Mouse (Mus musculus): Measurements from ENCODE around the gene Myo5c. TPM values are rescaled to one million over a fixed set of nuclear protein-coding genes. Genes with fewer than 3 reads are reported as not detected.

The Myo5c gene
- total and polyA plus RNA-seq, 3 experiments, result 3.8 to 5.2 (median 4.4) TPM

DNA sequence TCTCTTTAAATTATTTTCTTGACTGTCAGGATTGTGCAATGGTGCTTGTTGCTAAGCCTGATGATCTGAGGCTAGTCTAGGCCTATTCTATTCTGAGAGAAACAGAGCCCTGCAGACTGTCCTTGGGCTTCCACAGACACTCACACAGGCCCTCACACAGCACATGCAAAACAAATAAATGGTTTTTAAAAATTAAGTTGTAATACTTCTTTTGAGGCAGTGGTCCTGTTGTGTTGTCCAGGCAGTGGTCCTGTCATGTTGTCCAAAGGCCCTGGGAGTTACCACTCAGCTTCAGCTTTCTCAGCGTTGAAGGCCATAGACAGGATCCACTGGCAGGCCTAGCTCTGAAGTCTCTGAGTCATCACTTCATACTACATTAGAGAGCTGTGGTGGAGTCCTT is 30.3 kb upstream of the Myo5c start (continued):
- TF ChIP-seq HCFC1 (IDR thresholded peaks at IDR 0.05; ENCODE audit: low read depth, low read length), result no peak

DNA sequence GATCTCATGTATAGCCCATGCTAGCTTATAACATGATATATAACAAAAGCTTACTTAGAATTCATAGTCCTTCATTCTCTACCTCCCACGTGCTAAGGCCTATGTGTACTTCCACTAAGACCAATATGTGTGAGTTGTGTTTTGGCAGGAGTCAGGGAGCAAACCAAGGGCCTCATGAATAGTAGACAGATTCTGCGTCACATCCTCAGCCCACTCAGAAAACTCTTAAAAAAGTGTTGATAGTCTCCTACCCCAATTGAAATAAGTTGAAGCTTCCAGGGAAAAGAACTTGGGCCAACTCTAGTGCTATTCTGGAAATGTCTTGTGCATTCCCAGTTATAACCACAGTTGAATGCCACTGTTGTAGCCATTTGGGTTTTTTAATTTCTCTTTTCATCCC is 29.8 kb upstream of the Myo5c start:
- TF ChIP-seq TBP (conservative IDR thresholded peaks at IDR 0.05; ENCODE audit: low read depth, low read length), result no peak
- TF ChIP-seq USF2 (conservative IDR thresholded peaks at IDR 0.05; ENCODE audit: low read depth, low read length), result no peak
- no peak overlapping the region for H3K4me3 ChIP-seq (replicated peaks in 1 of 3; ENCODE audit: low read depth in 2 of 3, low read length in 2 of 3, poor library complexity in 1 of 3)
- H3K9ac ChIP-seq (ENCODE audit: insufficient read depth, low read depth), result no peak overlapping the region
- peaks cover 3 to 5% of the 10 kb centered on the region in 2 experiments; a peak in 3 of 4 replicates for H3K4me1 ChIP-seq (ENCODE audit: control insufficient read depth in 1 of 2, insufficient read depth in 2 of 2)
- H3K27me3 ChIP-seq (replicated peaks), result no peaks in the 10 kb centered on the region
- H3K36me3 ChIP-seq (replicated peaks in 1 of 2; ENCODE audit: control insufficient read depth in 1 of 2, insufficient read depth in 1 of 2, low read length in 1 of 2), result peaks cover 48 to 84% of the 10 kb centered on the region in 2 experiments
- H3K79me2 ChIP-seq (replicated peaks; ENCODE audit: control insufficient read depth, extremely low read depth, insufficient read depth, poor library complexity, severe bottlenecking), result 0 out of 2 replicates have a peak, but pooled peaks cover 3% of the 10 kb centered on the region
- DNase-seq (ENCODE audit: extremely low read depth), result no peak
- H3K4me2 ChIP-seq (ENCODE audit: insufficient read depth, low read depth, poor library complexity, severe bottlenecking), result no peak overlapping the region
- no peaks in the 10 kb centered on the region for H3K9me3 ChIP-seq (replicated peaks; ENCODE audit: low read length)
- dilution Hi-C loops (cut with MboI; ENCODE audit: extremely low pct_ligation_motif_present, extremely low pct_unique_long_range_greater_than_20kb, low sequenced_read_pairs), result no loop called here
- in situ Hi-C loops (cut with MboI; ENCODE audit: low pct_ligation_motif_present, low pct_unique_long_range_greater_than_20kb, low sequenced_read_pairs), result loop anchor here (10.0 kb wide), 2 partner anchors 73 to 297 kb away; no protein-coding TSS in a partner anchor
- H3K27ac ChIP-seq (ENCODE audit: insufficient read depth, low read depth), result no peak overlapping the region

DNA sequence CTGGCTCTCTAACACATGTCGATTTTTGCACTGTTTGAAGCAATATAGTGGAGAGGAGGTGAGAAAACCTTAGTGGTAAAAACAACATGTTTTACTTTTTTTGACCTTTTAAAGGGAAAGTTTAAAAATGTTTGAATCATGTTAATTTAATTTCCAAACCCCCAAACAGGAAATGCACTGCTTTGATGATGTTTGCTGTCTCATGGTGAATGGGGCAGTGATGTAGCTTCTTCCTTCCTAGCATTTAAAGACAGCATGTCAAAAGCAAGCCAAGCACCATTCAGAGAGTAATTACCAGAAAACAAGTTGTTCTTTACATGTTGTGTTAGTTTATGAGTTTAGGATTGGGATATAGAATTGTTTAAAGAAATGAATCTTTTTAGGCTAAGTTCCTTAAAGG is 22.6 kb upstream of the Myo5c start:
- H3K79me2 ChIP-seq (replicated peaks; ENCODE audit: control insufficient read depth, extremely low read depth, insufficient read depth, poor library complexity, severe bottlenecking), result no peaks in the 10 kb centered on the region
- no peak for DNase-seq (ENCODE audit: extremely low read depth)
- H3K27me3 ChIP-seq (replicated peaks), result no peaks in the 10 kb centered on the region
- no peak overlapping the region for H3K27ac ChIP-seq (ENCODE audit: insufficient read depth, low read depth)
- no peak for TF ChIP-seq E2F4 (IDR thresholded peaks at IDR 0.05; ENCODE audit: insufficient replicate concordance, low read depth, low read length)
- TF ChIP-seq ZC3H11A (IDR thresholded peaks at IDR 0.05; ENCODE audit: low read depth, low read length), result no peak
- TF ChIP-seq RCOR1 (conservative IDR thresholded peaks at IDR 0.05; ENCODE audit: low read depth, low read length), result no peak
- no peak for TF ChIP-seq MAX (IDR thresholded peaks at IDR 0.05; ENCODE audit: low read length)
- no peak for TF ChIP-seq MEF2A (IDR thresholded peaks at IDR 0.05; ENCODE audit: borderline replicate concordance, low read depth, low read length)
- no peak for TF ChIP-seq CTCF (conservative IDR thresholded peaks at IDR 0.05 in 1 of 2, IDR thresholded peaks at IDR 0.05 in 1 of 2; ENCODE audit: low read depth in 2 of 2, low read length in 2 of 2)
- no peak for TF ChIP-seq SIN3A (IDR thresholded peaks at IDR 0.05; ENCODE audit: low read length)
- no peak for TF ChIP-seq CHD2 (IDR thresholded peaks at IDR 0.05; ENCODE audit: low read length)
- no peak for TF ChIP-seq ZMIZ1 (IDR thresholded peaks at IDR 0.05; ENCODE audit: low read depth, low read length)
- no peak for TF ChIP-seq MXI1 (IDR thresholded peaks at IDR 0.05; ENCODE audit: low read depth, low read length)
- no peak for TF ChIP-seq SMC3 (IDR thresholded peaks at IDR 0.05; ENCODE audit: low read depth, low read length)
- no peak for TF ChIP-seq USF2 (conservative IDR thresholded peaks at IDR 0.05; ENCODE audit: low read depth, low read length)
- no peak for TF ChIP-seq ZNF384 (IDR thresholded peaks at IDR 0.05; ENCODE audit: low read depth, low read length)
- TF ChIP-seq MAZ (IDR thresholded peaks at IDR 0.05; ENCODE audit: low read depth, low read length), result no peak
- H3K36me3 ChIP-seq (replicated peaks in 1 of 2; ENCODE audit: control insufficient read depth in 1 of 2, insufficient read depth in 1 of 2, low read length in 1 of 2), result peaks cover 44 to 83% of the 10 kb centered on the region in 2 experiments
- dilution Hi-C loops (cut with MboI; ENCODE audit: extremely low pct_ligation_motif_present, extremely low pct_unique_long_range_greater_than_20kb, low sequenced_read_pairs), result no loop called here
- H3K9ac ChIP-seq (ENCODE audit: insufficient read depth, low read depth), result no peak overlapping the region
- no peaks in the 10 kb centered on the region for H3K9me3 ChIP-seq (replicated peaks; ENCODE audit: low read length)
- no peaks in the 10 kb centered on the region for H3K4me1 ChIP-seq (ENCODE audit: control insufficient read depth in 1 of 2, insufficient read depth in 2 of 2)
- H3K4me2 ChIP-seq (ENCODE audit: insufficient read depth, low read depth, poor library complexity, severe bottlenecking), result no peak overlapping the region
- no peak overlapping the region for H3K4me3 ChIP-seq (replicated peaks in 1 of 3; ENCODE audit: low read depth in 2 of 3, low read length in 2 of 3, poor library complexity in 1 of 3)
- in situ Hi-C loops (cut with MboI; ENCODE audit: low pct_ligation_motif_present, low pct_unique_long_range_greater_than_20kb, low sequenced_read_pairs), result loop anchor here (10.0 kb wide), 2 partner anchors 66 to 304 kb away; no protein-coding TSS in a partner anchor

Measured in CH12.LX (cell line).